Mouse (Mus musculus): ENCODE data around the gene Ehbp1l1. TPM values are rescaled to one million over a fixed set of nuclear protein-coding genes. Genes with fewer than 3 reads are reported as not detected.

Ehbp1l1 gene
- polyA plus RNA-seq, 1 experiment: 61.8 TPM

DNA sequence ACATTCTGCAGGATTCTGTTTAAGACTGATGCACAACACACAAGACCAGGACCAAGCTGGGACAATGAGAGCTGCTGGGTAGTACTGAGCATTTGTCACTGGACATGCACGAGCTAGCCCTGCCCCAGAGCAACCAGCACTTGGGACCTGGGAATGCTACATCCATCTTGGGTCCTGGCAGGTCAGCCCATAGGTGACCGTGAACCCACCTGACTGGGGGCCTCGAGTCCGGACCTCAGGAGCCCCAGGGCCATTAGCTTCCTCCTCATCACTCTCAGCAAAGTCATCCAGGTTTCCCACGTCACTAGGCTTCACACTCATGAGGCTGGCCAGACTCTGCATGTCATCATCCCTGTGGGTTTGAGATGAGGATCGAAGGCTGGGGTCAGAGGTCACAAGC, 4.9 kb downstream of the Ehbp1l1 start:
- Histone ChIP-seq H3K27me3 (ENCODE audit: control insufficient read depth, insufficient read depth, low read length) (no peaks in the 10 kb centered on the region), H3K4me3 (ENCODE audit: control insufficient read depth, insufficient read depth, low read length) (no peak overlapping the region), H3K36me3 (ENCODE audit: control insufficient read depth, insufficient read depth, low read length) (peaks cover 20% of the 10 kb centered on the region), H3K27ac (ENCODE audit: control insufficient read depth, insufficient read depth, low read length) (no peak overlapping the region), H3K4me1 (replicated peaks; ENCODE audit: control insufficient read depth, insufficient read depth, low read length) (peaks cover 23% of the 10 kb centered on the region)
- TF ChIP-seq POLR2A (IDR thresholded peaks at IDR 0.05; ENCODE audit: control insufficient read depth, extremely low read depth, insufficient read depth, low read length, poor library complexity): no peak
- TF ChIP-seq CTCF (IDR thresholded peaks at IDR 0.05; ENCODE audit: borderline replicate concordance, control insufficient read depth, extremely low read depth, insufficient read depth, low read length, poor library complexity): no peak
- DNase-seq: no peak
- WGBS: 96% methylated on average over 6 of the region's 6 CpGs

GRCm38 (mm10) chr19:5716955-5717354, 9.2 kb downstream of the Ehbp1l1 start:
- Histone ChIP-seq H3K27me3 (ENCODE audit: control insufficient read depth, insufficient read depth, low read length) (no peaks in the 10 kb centered on the region), H3K27ac (ENCODE audit: control insufficient read depth, insufficient read depth, low read length) (no peak overlapping the region), H3K4me1 (replicated peaks; ENCODE audit: control insufficient read depth, insufficient read depth, low read length) (peaks cover 4% of the 10 kb centered on the region; the same call in 1 of the 2 replicates), H3K36me3 (ENCODE audit: control insufficient read depth, insufficient read depth, low read length) (peaks cover 14% of the 10 kb centered on the region), H3K4me3 (ENCODE audit: control insufficient read depth, insufficient read depth, low read length) (no peak overlapping the region)
- no peak for TF ChIP-seq POLR2A (IDR thresholded peaks at IDR 0.05; ENCODE audit: control insufficient read depth, extremely low read depth, insufficient read depth, low read length, poor library complexity)
- TF ChIP-seq CTCF (IDR thresholded peaks at IDR 0.05; ENCODE audit: borderline replicate concordance, control insufficient read depth, extremely low read depth, insufficient read depth, low read length, poor library complexity): no peak
- DNase-seq: no peak
- WGBS: 93% methylated on average over 10 of the region's 10 CpGs

- DNase-seq: no peak
- no peak for TF ChIP-seq POLR2A (IDR thresholded peaks at IDR 0.05; ENCODE audit: control insufficient read depth, extremely low read depth, insufficient read depth, low read length, poor library complexity)
- TF ChIP-seq CTCF (IDR thresholded peaks at IDR 0.05; ENCODE audit: borderline replicate concordance, control insufficient read depth, extremely low read depth, insufficient read depth, low read length, poor library complexity): no peak
- H3K27ac ChIP-seq (ENCODE audit: control insufficient read depth, insufficient read depth, low read length): no peak overlapping the region
- no peak overlapping the region for H3K4me3 ChIP-seq (ENCODE audit: control insufficient read depth, insufficient read depth, low read length)
- peaks cover 13% of the 10 kb centered on the region for H3K36me3 ChIP-seq (ENCODE audit: control insufficient read depth, insufficient read depth, low read length)
- WGBS: 93% methylated on average over 43 of the region's 43 CpGs
- H3K4me1 ChIP-seq (replicated peaks; ENCODE audit: control insufficient read depth, insufficient read depth, low read length): peaks cover 4% of the 10 kb centered on the region; the same call in 1 of the 2 replicates
- H3K27me3 ChIP-seq (ENCODE audit: control insufficient read depth, insufficient read depth, low read length): no peaks in the 10 kb centered on the region
Measured at GRCm38 (mm10) chr19:5715793-5716688, 10.1 kb downstream of the Ehbp1l1 start.

DNA sequence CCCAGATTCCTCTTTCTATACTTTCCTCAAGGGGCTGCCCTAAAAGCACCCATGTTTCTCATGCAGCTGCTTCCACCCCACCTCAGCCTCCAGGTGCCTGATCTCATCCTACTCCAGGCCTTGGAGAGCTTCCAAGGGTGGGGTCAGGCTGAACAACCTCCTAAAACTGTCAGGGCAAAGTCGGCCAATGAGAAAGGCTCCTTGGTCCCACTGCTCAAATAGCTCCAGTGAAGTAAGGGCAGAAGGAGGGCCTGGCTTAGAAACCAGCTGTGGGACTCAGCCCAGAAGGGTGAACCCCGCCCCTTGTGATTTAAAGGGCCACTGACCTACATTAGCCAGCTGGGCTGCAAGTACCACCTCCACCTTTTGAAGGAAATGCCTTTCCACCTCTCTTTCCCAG, 12.4 kb downstream of the Ehbp1l1 start:
- DNase-seq: no peak
- H3K4me3 ChIP-seq (ENCODE audit: control insufficient read depth, insufficient read depth, low read length): no peak overlapping the region
- TF ChIP-seq POLR2A (IDR thresholded peaks at IDR 0.05; ENCODE audit: control insufficient read depth, extremely low read depth, insufficient read depth, low read length, poor library complexity) (no peak), CTCF (IDR thresholded peaks at IDR 0.05; ENCODE audit: borderline replicate concordance, control insufficient read depth, extremely low read depth, insufficient read depth, low read length, poor library complexity) (no peak)
- 42% methylated on average over 2 of the region's 2 CpGs for WGBS
- no peak overlapping the region for H3K27ac ChIP-seq (ENCODE audit: control insufficient read depth, insufficient read depth, low read length)
- peaks cover 4% of the 10 kb centered on the region; the same call in 1 of the 2 replicates for H3K4me1 ChIP-seq (replicated peaks; ENCODE audit: control insufficient read depth, insufficient read depth, low read length)
- no peaks in the 10 kb centered on the region; the same call in 1 of the 2 replicates for H3K36me3 ChIP-seq (ENCODE audit: control insufficient read depth, insufficient read depth, low read length)
- no peaks in the 10 kb centered on the region for H3K27me3 ChIP-seq (ENCODE audit: control insufficient read depth, insufficient read depth, low read length)

- no peak overlapping the region for H3K4me3 ChIP-seq (ENCODE audit: control insufficient read depth, insufficient read depth, low read length)
- no peak for DNase-seq
- TF ChIP-seq POLR2A (IDR thresholded peaks at IDR 0.05; ENCODE audit: control insufficient read depth, extremely low read depth, insufficient read depth, low read length, poor library complexity): no peak
- TF ChIP-seq CTCF (IDR thresholded peaks at IDR 0.05; ENCODE audit: borderline replicate concordance, control insufficient read depth, extremely low read depth, insufficient read depth, low read length, poor library complexity): no peak
- no peak overlapping the region for H3K27ac ChIP-seq (ENCODE audit: control insufficient read depth, insufficient read depth, low read length)
- H3K36me3 ChIP-seq (ENCODE audit: control insufficient read depth, insufficient read depth, low read length): no peaks in the 10 kb centered on the region; the same call in 1 of the 2 replicates
- 82% methylated on average over 5 of the region's 5 CpGs for WGBS
- H3K27me3 ChIP-seq (ENCODE audit: control insufficient read depth, insufficient read depth, low read length): no peaks in the 10 kb centered on the region
- peaks cover 4% of the 10 kb centered on the region; the same call in 1 of the 2 replicates for H3K4me1 ChIP-seq (replicated peaks; ENCODE audit: control insufficient read depth, insufficient read depth, low read length)
Measured at GRCm38 (mm10) chr19:5713255-5713654, 12.9 kb downstream of the Ehbp1l1 start.

GRCm38 (mm10) chr19:5711907-5712460, 14.1 kb downstream of the Ehbp1l1 start:
- no peaks in the 10 kb centered on the region for H3K27me3 ChIP-seq (ENCODE audit: control insufficient read depth, insufficient read depth, low read length)
- H3K4me1 ChIP-seq (replicated peaks; ENCODE audit: control insufficient read depth, insufficient read depth, low read length): peaks cover 4% of the 10 kb centered on the region; the same call in 1 of the 2 replicates
- 72% methylated on average over 14 of the region's 14 CpGs for WGBS
- H3K36me3 ChIP-seq (ENCODE audit: control insufficient read depth, insufficient read depth, low read length): no peaks in the 10 kb centered on the region
- no peak for DNase-seq
- no peak overlapping the region for H3K27ac ChIP-seq (ENCODE audit: control insufficient read depth, insufficient read depth, low read length)
- TF ChIP-seq CTCF (IDR thresholded peaks at IDR 0.05; ENCODE audit: borderline replicate concordance, control insufficient read depth, extremely low read depth, insufficient read depth, low read length, poor library complexity) (no peak), POLR2A (IDR thresholded peaks at IDR 0.05; ENCODE audit: control insufficient read depth, extremely low read depth, insufficient read depth, low read length, poor library complexity) (no peak)
- H3K4me3 ChIP-seq (ENCODE audit: control insufficient read depth, insufficient read depth, low read length): no peak overlapping the region
